Mouse (Mus musculus) ovary, postnatal 36 days (tissue): ENCODE results near the gene Kifc5b.
"Not testable (repeated sequence)": the region's sequence is repeated elsewhere in the genome, so short reads cannot be mapped to it uniquely, and the experiment has no call there.

Source experiments
- DNase-seq: peaks from one replicate; pipeline ENCODE4 v3.0.0; 2022; ENCODE audit warnings: low spot score, mixed read lengths

Kifc5b gene

GRCm38 (mm10) chr17:26919516-26919915 lies 2.6 kb downstream of the Kifc5b start:
- not testable (repeated sequence) for DNase-seq

- not testable (repeated sequence) for DNase-seq
Measured at GRCm38 (mm10) chr17:26922368-26922767, 5.5 kb downstream of the Kifc5b start.

- not testable (repeated sequence) for DNase-seq
Measured at GRCm38 (mm10) chr17:26925414-26925813, 8.5 kb downstream of the Kifc5b start.

GRCm38 (mm10) chr17:26931795-26932194 lies 14.9 kb downstream of the Kifc5b start:
- DNase-seq: peak; percentile 48

- DNase-seq: peak; percentile 98
Measured at GRCm38 (mm10) chr17:26932839-26933398, 16.0 kb downstream of the Kifc5b start, which contains the start of gene Phf1. Gene Phf1, plus strand, starts transcription at chr17:26933052.

- DNase-seq: no peak
Measured at GRCm38 (mm10) chr17:26933419-26933818, 16.5 kb downstream of the Kifc5b start.

- no peak for DNase-seq
Measured at GRCm38 (mm10) chr17:26933885-26934827, 17.3 kb downstream of the Kifc5b start.

- DNase-seq: no peak
Measured at GRCm38 (mm10) chr17:26935027-26935426, 18.1 kb downstream of the Kifc5b start.

GRCm38 (mm10) chr17:26936453-26936852 lies 19.6 kb downstream of the Kifc5b start:
- DNase-seq: no peak

- DNase-seq: no peak
Measured at GRCm38 (mm10) chr17:26936921-26937695, 20.2 kb downstream of the Kifc5b start.

- DNase-seq: no peak
Measured at GRCm38 (mm10) chr17:26937883-26938695, 21.2 kb downstream of the Kifc5b start.

- no peak for DNase-seq
Measured at GRCm38 (mm10) chr17:26938731-26939130, 21.8 kb downstream of the Kifc5b start.

GRCm38 (mm10) chr17:26939178-26939972 lies 22.5 kb downstream of the Kifc5b start, which contains the start of gene Cuta:
Gene Cuta, minus strand, starts transcription at chr17:26939569.
- peak; percentile 100 for DNase-seq

- DNase-seq: no peak
Measured at GRCm38 (mm10) chr17:26939973-26940300, 23.0 kb downstream of the Kifc5b start.

GRCm38 (mm10) chr17:26941031-26941789 lies 24.3 kb downstream of the Kifc5b start, which contains the start of gene Syngap1:
Gene Syngap1, plus strand, starts transcription at chr17:26941253.
- no peak for DNase-seq

- DNase-seq: no peak
Measured at GRCm38 (mm10) chr17:26941841-26942570, 25.1 kb downstream of the Kifc5b start.

- no peak for DNase-seq
Measured at GRCm38 (mm10) chr17:26945824-26946495, 29.1 kb downstream of the Kifc5b start.

- peak; percentile 88 for DNase-seq
Measured at GRCm38 (mm10) chr17:26946567-26946966, 29.7 kb downstream of the Kifc5b start.
